Mouse (Mus musculus) heart, adult 2 months (tissue): ENCODE measurements around the gene Ralbp1. TPM values are rescaled to one million over a fixed set of nuclear protein-coding genes. Genes with fewer than 3 reads are reported as not detected.
A peak's percentile ranks its signal among the peaks of the same experiment; 100 is the strongest.

Experiments used
- DNase-seq, 2 experiments: peaks; one replicate each; pipeline ENCODE4 v3.0.0; 2021
- H3K27ac ChIP-seq: fragments of 200-600 bp; 2 replicates; pipeline ENCODE4 v1.8.1; 2022
- H3K27me3 ChIP-seq: fragments of 200-500 bp; 2 replicates; pipeline ENCODE4 v1.6.1; 2012; ENCODE audit warnings: mild to moderate bottlenecking, low read length, inconsistent platforms, mixed read lengths; ENCODE audit not compliant: control insufficient read depth, insufficient read depth
- H3K36me3 ChIP-seq: fragments of 200-500 bp; 2 replicates; pipeline ENCODE4 v1.6.1; 2012; ENCODE audit warnings: low read length, inconsistent platforms; ENCODE audit not compliant: control insufficient read depth, insufficient read depth
- H3K4me1 ChIP-seq: fragments of 200-500 bp; 2 replicates; pipeline ENCODE4 v1.6.1; 2011; ENCODE audit warnings: low read length; ENCODE audit not compliant: control insufficient read depth, insufficient read depth
- H3K4me3 ChIP-seq: fragments of 200-600 bp; 2 replicates; pipeline ENCODE4 v1.8.1; 2022
- H3K79me2 ChIP-seq: fragments of 200-500 bp; replicated peaks from 2 replicates; pipeline ENCODE4 v1.6.1; 2012; ENCODE audit warnings: mild to moderate bottlenecking, inconsistent platforms, low read length, moderate library complexity, mixed read lengths; ENCODE audit not compliant: control insufficient read depth, insufficient read depth
- H3K9ac ChIP-seq: fragments of 200-500 bp; 2 replicates; pipeline ENCODE4 v1.6.1; 2012; ENCODE audit warnings: low read depth, mild to moderate bottlenecking, control low read depth, inconsistent platforms, low read length, mixed read lengths
- CTCF ChIP-seq: fragments of 200-600 bp; IDR thresholded peaks from 2 replicates; pipeline ENCODE4 v1.8.1; 2022; ENCODE audit warnings: antibody characterized with exemption, mild to moderate bottlenecking, moderate library complexity
- EP300 ChIP-seq: fragments of 200-500 bp; IDR thresholded peaks from 2 replicates; pipeline ENCODE4 v1.6.1; 2011; ENCODE audit warnings: low read depth, low read length, control low read depth; ENCODE audit not compliant: insufficient read depth
- POLR2A ChIP-seq: fragments of 200-500 bp; IDR thresholded peaks from 2 replicates; pipeline ENCODE4 v1.6.1; 2011; ENCODE audit warnings: mild to moderate bottlenecking, low read depth, low read length, control low read depth; ENCODE audit not compliant: insufficient read depth
- WGBS: fragments of 180-500 bp; shearing (Covaris S2); methylation state at CpG from one replicate; pipeline ENCODE4 v1.1.7; 2018; 5-methylcytosine and 5-hydroxymethylcytosine counted together
- intact Hi-C: fragments of 180-260 bp; cut with DNase I; formaldehyde crosslinking; loops from one replicate; pipeline ENCODE4 v1.15.1; 2025
- polyA plus RNA-seq: library from polyadenylated mRNA; depleted of rRNA; stranded (reverse); fragments of >200 nt; gene quantifications from 2 replicates; pipeline ENCODE4 v1.2.3, GENCODE M21; 2012
- total RNA-seq, 2 experiments: library from RNA; stranded (reverse); gene quantifications; 2 replicates each; pipeline ENCODE4 v1.2.3; 2021

Gene Ralbp1
- total and polyA plus RNA-seq, 3 experiments: 16.5 to 39.1 (median 36.0) TPM

DNA sequence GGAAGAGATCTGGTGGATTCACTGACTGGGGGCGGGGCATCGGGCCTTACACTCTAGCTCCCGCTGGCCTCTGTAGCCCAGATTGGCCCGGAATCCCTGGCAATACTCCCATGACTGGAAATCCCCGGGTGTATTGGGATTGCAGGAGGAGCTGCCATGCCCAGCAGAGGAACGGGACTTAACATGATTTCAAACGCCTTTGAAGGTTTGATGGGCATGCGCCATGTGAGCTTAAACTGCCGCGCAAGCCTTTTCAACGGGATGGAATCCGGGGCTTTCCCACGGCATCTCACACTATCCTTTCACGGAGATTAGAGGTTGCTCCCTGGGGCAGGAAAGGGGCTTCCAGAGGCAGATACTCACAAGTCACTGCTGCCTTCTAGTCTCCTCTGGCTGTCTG is 19.6 kb upstream of the Ralbp1 start:
- Histone ChIP-seq H3K9ac (no peak overlapping the region), H3K4me3 (no peak overlapping the region), H3K4me1 (peaks cover 4% of the 10 kb centered on the region), H3K79me2 (no peaks in the 10 kb centered on the region), H3K27me3 (no peaks in the 10 kb centered on the region), H3K27ac (no peak overlapping the region), H3K36me3 (no peaks in the 10 kb centered on the region)
- DNase-seq: no peak
- WGBS: 61% methylated on average over 14 of the region's 14 CpGs
- intact Hi-C loops: no loop called here
- TF ChIP-seq CTCF: no peak
- no peak for TF ChIP-seq EP300
- TF ChIP-seq POLR2A: no peak

DNA sequence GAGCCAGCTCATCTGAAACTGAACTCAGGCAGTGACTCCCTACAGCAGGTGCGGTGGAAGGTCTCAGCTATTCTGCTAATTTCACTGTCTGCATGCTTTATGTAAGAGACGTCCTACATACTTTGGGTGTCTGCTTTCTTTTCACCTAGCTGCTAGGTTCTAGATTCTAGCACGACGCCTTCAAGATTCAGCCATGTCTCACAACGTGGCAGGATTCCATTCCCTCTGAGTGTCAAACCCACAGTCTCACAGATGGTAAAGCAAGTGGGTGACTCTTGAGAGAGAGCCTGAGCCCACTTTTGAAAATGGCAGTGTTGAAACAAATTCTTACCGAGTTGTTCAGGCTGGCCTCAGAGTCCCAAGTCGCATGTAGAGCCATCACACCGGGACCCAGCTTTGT is 18.2 kb upstream of the Ralbp1 start:
- no peak for DNase-seq
- WGBS: 95% methylated on average over 8 of the region's 8 CpGs

GRCm38 (mm10) chr17:65903011-65903410 is 17.4 kb upstream of the Ralbp1 start:
- Histone ChIP-seq H3K27ac (no peak overlapping the region), H3K4me1 (peaks cover 4% of the 10 kb centered on the region), H3K27me3 (no peaks in the 10 kb centered on the region), H3K4me3 (no peak overlapping the region), H3K79me2 (no peaks in the 10 kb centered on the region), H3K36me3 (no peaks in the 10 kb centered on the region), H3K9ac (no peak overlapping the region)
- TF ChIP-seq CTCF (0 out of 2 replicates have a peak, but pooled peaks have one; percentile 26), EP300 (no peak), POLR2A (no peak)
- intact Hi-C loops: no loop called here
- DNase-seq: no peak
- 97% methylated on average over 1 of the region's 1 CpGs for WGBS

More for the DNA sequence above, 18.2 kb upstream of the Ralbp1 start:
- no peaks in the 10 kb centered on the region for H3K27me3 ChIP-seq
- intact Hi-C loops: no loop called here
- TF ChIP-seq CTCF (no peak), EP300 (no peak), POLR2A (no peak)
- no peak overlapping the region for H3K4me3 ChIP-seq
- H3K9ac ChIP-seq: no peak overlapping the region
- H3K4me1 ChIP-seq: peaks cover 4% of the 10 kb centered on the region
- no peaks in the 10 kb centered on the region for H3K36me3 ChIP-seq
- no peak overlapping the region for H3K27ac ChIP-seq
- H3K79me2 ChIP-seq: no peaks in the 10 kb centered on the region

DNA sequence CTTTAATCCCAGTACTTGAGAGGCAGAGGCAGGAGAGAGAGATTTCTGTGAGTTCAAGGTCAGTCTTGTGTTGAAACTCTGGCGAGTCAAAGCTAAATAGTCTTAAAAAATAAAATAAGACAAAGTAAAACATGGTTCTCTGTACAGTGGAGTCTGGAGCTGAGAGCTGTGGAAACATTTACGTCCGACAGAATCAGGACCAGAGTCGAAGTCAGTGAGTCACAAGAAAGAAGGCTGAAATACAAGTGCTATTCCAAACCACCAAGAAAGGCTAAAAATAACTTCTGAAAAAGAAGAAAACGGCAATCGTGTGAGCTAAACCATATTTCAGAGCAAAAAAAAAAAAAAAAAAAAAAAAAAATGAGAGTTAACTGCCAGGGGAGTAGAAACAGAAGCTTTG is 16.7 kb upstream of the Ralbp1 start:
- no peaks in the 10 kb centered on the region for H3K27me3 ChIP-seq
- no peak overlapping the region for H3K4me3 ChIP-seq
- TF ChIP-seq POLR2A: no peak
- no peak for TF ChIP-seq EP300
- no peak for TF ChIP-seq CTCF

GRCm38 (mm10) chr17:65896016-65896415 is 10.4 kb upstream of the Ralbp1 start:
- Histone ChIP-seq H3K36me3 (no peaks in the 10 kb centered on the region), H3K79me2 (no peaks in the 10 kb centered on the region), H3K27ac (no peak overlapping the region), H3K27me3 (no peaks in the 10 kb centered on the region), H3K4me3 (no peak overlapping the region), H3K4me1 (no peaks in the 10 kb centered on the region), H3K9ac (no peak overlapping the region)
- 75% methylated on average over 3 of the region's 3 CpGs for WGBS
- intact Hi-C loops: no loop called here
- no peak for DNase-seq
- no peak for TF ChIP-seq POLR2A
- no peak for TF ChIP-seq CTCF
- no peak for TF ChIP-seq EP300

More for the DNA sequence above, 16.7 kb upstream of the Ralbp1 start:
- Histone ChIP-seq H3K9ac (no peak overlapping the region), H3K79me2 (no peaks in the 10 kb centered on the region), H3K4me1 (peaks cover 4% of the 10 kb centered on the region), H3K36me3 (no peaks in the 10 kb centered on the region), H3K27ac (no peak overlapping the region)
- WGBS: 84% methylated on average over 6 of the region's 6 CpGs
- intact Hi-C loops: no loop called here
- no peak for DNase-seq

DNA sequence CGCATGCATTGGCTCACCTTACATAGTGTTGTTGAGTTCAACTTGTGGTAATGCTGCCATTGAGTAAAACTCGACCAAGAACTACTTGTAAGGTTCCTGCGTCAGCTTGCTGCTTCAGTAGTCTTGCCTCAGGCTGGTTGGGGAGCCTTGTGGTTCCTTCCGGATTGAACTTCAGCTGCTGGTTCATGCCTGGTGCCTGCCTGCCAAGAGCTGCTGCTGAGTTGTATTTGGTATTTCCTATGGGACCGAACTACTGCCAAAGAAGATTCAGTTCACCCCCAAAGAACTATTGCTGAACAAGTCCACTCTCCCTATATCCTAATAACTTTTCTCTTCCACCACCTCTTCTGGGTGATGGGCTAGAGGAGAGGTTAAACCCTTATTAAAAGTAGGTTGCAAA is 3.9 kb upstream of the Ralbp1 start:
- intact Hi-C loops: no loop called here
- 72% methylated on average over 5 of the region's 5 CpGs for WGBS

More for the DNA sequence above, 3.9 kb upstream of the Ralbp1 start:
- H3K4me3 ChIP-seq: no peak overlapping the region
- DNase-seq: no peak
- no peak overlapping the region for H3K27ac ChIP-seq
- TF ChIP-seq CTCF: no peak
- 0 out of 2 replicates have a peak, but pooled peaks cover under 1% of the 10 kb centered on the region for H3K79me2 ChIP-seq
- H3K9ac ChIP-seq: no peak overlapping the region
- peaks cover 3% of the 10 kb centered on the region; the same call in 1 of the 2 replicates for H3K36me3 ChIP-seq
- H3K27me3 ChIP-seq: no peaks in the 10 kb centered on the region
- peaks cover 4% of the 10 kb centered on the region for H3K4me1 ChIP-seq
